Mouse (Mus musculus) frontal cortex, postnatal 14 days (tissue): Measurements from ENCODE around the gene Dyrk1a.

Experiments used
- DNase-seq, 2 experiments: peaks; one replicate each; pipeline ENCODE4 v3.0.0; 2022; ENCODE audit warnings: low spot score in 2 of 2

Dyrk1a gene

GRCm38 (mm10) chr16:94714483-94714882, 144.7 kb downstream of the Dyrk1a start:
- DNase-seq = no peak

- DNase-seq = no peak
Measured at GRCm38 (mm10) chr16:94717051-94717450, 147.2 kb downstream of the Dyrk1a start.

GRCm38 (mm10) chr16:94718919-94719318, 149.1 kb downstream of the Dyrk1a start:
- no peak for DNase-seq

GRCm38 (mm10) chr16:94719488-94719887, 149.7 kb downstream of the Dyrk1a start:
- no peak for DNase-seq

GRCm38 (mm10) chr16:94720476-94721153, 150.8 kb downstream of the Dyrk1a start:
- no peak for DNase-seq

GRCm38 (mm10) chr16:94721549-94722006, 151.8 kb downstream of the Dyrk1a start:
- no peak for DNase-seq

- DNase-seq = no peak
Measured at GRCm38 (mm10) chr16:94722936-94723335, 153.1 kb downstream of the Dyrk1a start.

GRCm38 (mm10) chr16:94724061-94724596, 154.3 kb downstream of the Dyrk1a start:
- DNase-seq = peak; percentile 80 to 86

- peak in 1 of 2 experiments; percentile 38 for DNase-seq
Measured at GRCm38 (mm10) chr16:94724747-94725211, 155.0 kb downstream of the Dyrk1a start.

GRCm38 (mm10) chr16:94729236-94729635, 159.4 kb downstream of the Dyrk1a start:
- DNase-seq = no peak

- no peak for DNase-seq
Measured at GRCm38 (mm10) chr16:94731027-94731426, 161.2 kb downstream of the Dyrk1a start.

GRCm38 (mm10) chr16:94735472-94735871, 165.7 kb downstream of the Dyrk1a start:
- DNase-seq = no peak

- no peak for DNase-seq
Measured at GRCm38 (mm10) chr16:94736462-94737358, 166.9 kb downstream of the Dyrk1a start.

GRCm38 (mm10) chr16:94737359-94737687, 167.5 kb downstream of the Dyrk1a start:
- DNase-seq = no peak

- DNase-seq = no peak
Measured at GRCm38 (mm10) chr16:94743853-94744501, 174.2 kb downstream of the Dyrk1a start.

- DNase-seq = no peak
Measured at GRCm38 (mm10) chr16:94745016-94745415, 175.2 kb downstream of the Dyrk1a start.
